Mouse (Mus musculus) liver, postnatal 0 days (tissue): ENCODE measurements around the gene Cdh23. TPM values are rescaled to one million over a fixed set of nuclear protein-coding genes. Genes with fewer than 3 reads are reported as not detected.

Experiments
- ATAC-seq: fragments of 200-750 bp; cut with Nextera tagmentation; 2 replicates; pipeline ENCODE4 v1.8.0; 2017; ENCODE audit warnings: mild to moderate bottlenecking, moderate library complexity
- DNase-seq: peaks from one replicate; pipeline ENCODE4 v3.0.0-alpha.2; 2016
- H3K27ac ChIP-seq: fragments of 300-500 bp; sonication (generic); 2 replicates; pipeline ENCODE4 v1.5.1; 2014; ENCODE audit warnings: antibody characterized with exemption, moderate library complexity, mild to moderate bottlenecking, low read depth
- H3K27me3 ChIP-seq: fragments of 300-500 bp; sonication (generic); 2 replicates; pipeline ENCODE4 v1.6.1; 2014; ENCODE audit warnings: low read length, control low read depth, mixed read lengths; ENCODE audit not compliant: insufficient read depth
- H3K36me3 ChIP-seq: fragments of 300-500 bp; sonication (generic); replicated peaks from 2 replicates; pipeline ENCODE4 v1.6.1; 2014; ENCODE audit warnings: mild to moderate bottlenecking, control low read depth, low read length, moderate library complexity, mixed read lengths; ENCODE audit not compliant: insufficient read depth
- H3K4me1 ChIP-seq: fragments of 300-500 bp; sonication (generic); 2 replicates; pipeline ENCODE4 v1.6.1; 2014; ENCODE audit warnings: antibody characterized with exemption, mild to moderate bottlenecking, control low read depth; ENCODE audit not compliant: insufficient read depth
- H3K4me2 ChIP-seq: fragments of 300-500 bp; sonication (generic); 2 replicates; pipeline ENCODE4 v1.6.1; 2014; ENCODE audit warnings: low read depth, mild to moderate bottlenecking, low read length, moderate library complexity, mixed read lengths
- H3K4me3 ChIP-seq: fragments of 300-500 bp; sonication (generic); 2 replicates; pipeline ENCODE4 v1.5.1; 2014; ENCODE audit warnings: low read depth, low read length
- H3K9ac ChIP-seq: fragments of 300-500 bp; sonication (generic); replicated peaks from 2 replicates; pipeline ENCODE4 v1.6.1; 2014; ENCODE audit warnings: mild to moderate bottlenecking, moderate library complexity
- H3K9me3 ChIP-seq: fragments of 300-500 bp; sonication (generic); 2 replicates; pipeline ENCODE4 v1.6.1; 2016; ENCODE audit warnings: mild to moderate bottlenecking, control low read depth, low read length, mixed read lengths
- CTCF ChIP-seq: sonication (generic); IDR thresholded peaks from 2 replicates; pipeline ENCODE4 v1.5.1; 2016; ENCODE audit warnings: antibody characterized with exemption, low read depth
- EP300 ChIP-seq: IDR thresholded peaks from 2 replicates; pipeline ENCODE4 v1.6.1; 2016; ENCODE audit warnings: antibody characterized with exemption, low read depth, mild to moderate bottlenecking
- WGBS: fragments of 180-500 bp; shearing (Covaris S2); extraction: QIAGEN DNeasy Blood & Tissue Kit; methylation state at CpG from one replicate; pipeline ENCODE4 v1.1.7; 2014; ENCODE audit not compliant: insufficient replicate concordance; 5-methylcytosine and 5-hydroxymethylcytosine counted together
- polyA plus RNA-seq: library from polyadenylated mRNA; unstranded; fragments of >200 nt; fragmentation: Nextera tagmentation; extraction: Ambion mirVana; gene quantifications from 2 replicates; pipeline ENCODE4 v1.2.1, GENCODE M21; 2015

Cdh23 gene
- polyA plus RNA-seq, 1 experiment from 2014 or later, result 0.28 TPM

DNA sequence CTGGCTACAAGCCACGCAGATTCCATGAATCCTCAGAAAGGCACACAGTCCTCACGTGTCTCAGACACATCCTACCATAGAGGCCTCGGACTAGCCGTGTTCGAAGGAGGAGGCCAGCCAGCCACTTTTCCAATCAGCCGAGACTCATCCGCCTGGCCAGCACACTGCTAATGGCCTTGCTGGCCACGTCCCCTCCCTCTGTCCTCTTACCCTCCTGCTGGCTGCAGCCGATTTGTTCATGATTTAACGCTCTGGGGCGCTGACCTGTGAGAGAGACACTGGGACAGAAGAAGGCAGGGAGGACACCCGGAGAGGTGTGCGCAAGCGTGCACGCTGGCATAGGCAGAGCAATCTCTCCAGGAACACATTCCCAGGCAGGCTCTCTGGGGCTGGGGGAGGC lies 115.6 kb downstream of the Cdh23 start:
- Histone ChIP-seq H3K9ac (no peak overlapping the region), H3K9me3 (no peaks in the 10 kb centered on the region), H3K36me3 (no peaks in the 10 kb centered on the region), H3K4me2 (no peak overlapping the region), H3K27me3 (no peaks in the 10 kb centered on the region), H3K4me1 (peaks cover 19% of the 10 kb centered on the region), H3K4me3 (no peak overlapping the region), H3K27ac (no peak overlapping the region)
- TF ChIP-seq EP300, result no peak
- TF ChIP-seq CTCF, result no peak
- 89% methylated on average over 15 of the region's 15 CpGs for WGBS
- no peak for ATAC-seq
- no peak for DNase-seq

DNA sequence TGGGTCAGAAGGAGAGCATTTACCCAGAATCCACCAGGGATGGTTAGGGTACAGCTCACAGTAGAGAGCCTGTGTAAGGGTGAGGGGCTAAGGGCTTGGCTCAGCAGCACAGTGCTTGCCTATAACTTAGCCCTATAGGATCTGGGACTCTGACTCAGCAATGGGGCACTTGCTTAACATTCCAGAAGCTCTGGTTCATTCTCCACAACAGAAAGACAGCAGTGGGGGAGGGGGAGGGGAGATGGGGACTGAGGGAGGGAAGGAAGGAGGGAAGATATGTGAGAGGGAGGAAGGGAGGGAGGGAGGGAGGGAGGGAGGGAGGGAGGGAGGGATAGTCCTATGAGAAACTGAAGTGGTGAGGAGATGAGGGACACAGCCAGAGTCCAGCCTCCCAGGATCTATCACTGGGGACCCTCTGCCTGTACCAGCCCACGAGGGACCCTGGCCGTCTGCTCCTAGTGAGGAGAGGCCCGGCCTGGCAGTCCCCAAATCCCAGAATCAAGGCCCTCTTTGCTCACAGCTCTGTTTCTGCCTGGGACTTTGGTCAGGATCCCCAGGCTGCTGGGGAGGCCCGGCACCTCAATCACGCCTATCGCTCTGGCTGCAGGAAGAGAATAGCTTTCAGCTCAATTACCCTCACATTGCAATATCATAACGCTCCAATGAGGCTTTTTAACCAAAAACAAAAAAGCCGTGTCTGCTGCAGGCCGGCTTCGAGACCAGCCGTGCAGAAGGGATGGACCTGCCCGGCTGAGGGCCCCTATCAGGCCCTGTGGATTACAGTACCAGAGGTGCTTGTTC lies 117.4 kb downstream of the Cdh23 start:
- TF ChIP-seq CTCF (no peak), EP300 (no peak)
- DNase-seq, result no peak
- H3K4me1 ChIP-seq, result peaks cover 19% of the 10 kb centered on the region
- peak overlapping the region; percentile 85 for H3K27ac ChIP-seq
- H3K36me3 ChIP-seq, result no peaks in the 10 kb centered on the region
- H3K4me3 ChIP-seq, result no peak overlapping the region
- no peak for ATAC-seq
- WGBS, result 86% methylated on average over 12 of the region's 12 CpGs
- H3K9me3 ChIP-seq, result no peaks in the 10 kb centered on the region
- H3K4me2 ChIP-seq, result peak overlapping the region; percentile 37; the same call in 1 of the 2 replicates
- 0 out of 2 replicates have a peak overlapping the region, but pooled peaks have one; percentile 22 for H3K9ac ChIP-seq
- H3K27me3 ChIP-seq, result no peaks in the 10 kb centered on the region

- Histone ChIP-seq H3K9ac (0 out of 2 replicates have a peak overlapping the region, but pooled peaks have one; percentile 22), H3K27ac (peak overlapping the region; percentile 85), H3K36me3 (no peaks in the 10 kb centered on the region), H3K4me2 (peak overlapping the region; percentile 37; the same call in 1 of the 2 replicates), H3K4me1 (peaks cover 19% of the 10 kb centered on the region), H3K4me3 (no peak overlapping the region), H3K9me3 (no peaks in the 10 kb centered on the region), H3K27me3 (no peaks in the 10 kb centered on the region)
- peak; percentile 71 for TF ChIP-seq EP300
- no peak for TF ChIP-seq CTCF
- ATAC-seq (peak; percentile 78), DNase-seq (peak; percentile 47)
- 70% methylated on average over 12 of the region's 12 CpGs for WGBS
Observed at GRCm38 (mm10) chr10:60577920-60578737, 118.2 kb downstream of the Cdh23 start.

GRCm38 (mm10) chr10:60577125-60577919 lies 119.0 kb downstream of the Cdh23 start:
- Histone ChIP-seq H3K9me3 (no peaks in the 10 kb centered on the region), H3K4me2 (peak overlapping the region; percentile 27; the same call in 1 of the 2 replicates), H3K4me1 (peaks cover 19% of the 10 kb centered on the region), H3K36me3 (no peaks in the 10 kb centered on the region), H3K27ac (peak overlapping the region; percentile 85), H3K4me3 (no peak overlapping the region), H3K27me3 (no peaks in the 10 kb centered on the region), H3K9ac (0 out of 2 replicates have a peak overlapping the region, but pooled peaks have one; percentile 5)
- WGBS, result 28% methylated on average over 13 of the region's 13 CpGs
- DNase-seq (peak; percentile 90), ATAC-seq (peak; percentile 95)
- TF ChIP-seq EP300 (peak; percentile 96), CTCF (no peak)

- ATAC-seq, result no peak
- Histone ChIP-seq H3K4me3 (no peak overlapping the region), H3K27me3 (no peaks in the 10 kb centered on the region), H3K4me1 (peaks cover 19% of the 10 kb centered on the region), H3K27ac (no peak overlapping the region), H3K36me3 (no peaks in the 10 kb centered on the region), H3K9ac (no peak overlapping the region), H3K9me3 (no peaks in the 10 kb centered on the region), H3K4me2 (no peak overlapping the region)
- DNase-seq, result no peak
- 80% methylated on average over 3 of the region's 3 CpGs for WGBS
- TF ChIP-seq EP300 (no peak), CTCF (no peak)
Observed at GRCm38 (mm10) chr10:60574851-60575250, 121.4 kb downstream of the Cdh23 start.
